Mouse (Mus musculus) midbrain, embryonic 14.5 days (tissue): ENCODE measurements around the gene Fgfbp3. TPM values are rescaled to one million over a fixed set of nuclear protein-coding genes. Genes with fewer than 3 reads are reported as not detected.
"Not testable (repeated sequence)": the region's sequence is repeated elsewhere in the genome, so short reads cannot be mapped to it uniquely, and the experiment has no call there.

Experiments
- ATAC-seq: fragments of 200-750 bp; cut with Nextera tagmentation; 2 replicates; pipeline ENCODE4 v1.8.0; 2017; ENCODE audit warnings: moderate number of reproducible peaks, moderate library complexity; ENCODE audit not compliant: low FRiP score, low TSS enrichment
- DNase-seq: peaks from one replicate; pipeline ENCODE4 v3.0.0-alpha.2; 2015
- H3K27ac ChIP-seq: fragments of 300-500 bp; sonication (generic); replicated peaks from 2 replicates; pipeline ENCODE4 v1.5.1; 2014; ENCODE audit warnings: mild to moderate bottlenecking, low read depth, low read length, moderate library complexity
- H3K27me3 ChIP-seq: fragments of 300-500 bp; sonication (generic); 2 replicates; pipeline ENCODE4 v1.6.1; 2014; ENCODE audit warnings: low read length, control low read depth, mixed read lengths; ENCODE audit not compliant: control insufficient read depth, insufficient read depth
- H3K36me3 ChIP-seq: fragments of 300-500 bp; sonication (generic); 2 replicates; pipeline ENCODE4 v1.6.1; 2014; ENCODE audit warnings: low read length, control low read depth; ENCODE audit not compliant: control insufficient read depth, insufficient read depth
- H3K4me1 ChIP-seq: fragments of 300-500 bp; sonication (generic); 2 replicates; pipeline ENCODE4 v1.6.1; 2014; ENCODE audit warnings: mild to moderate bottlenecking, antibody characterized with exemption, low read length, control low read depth; ENCODE audit not compliant: control insufficient read depth, insufficient read depth
- H3K4me2 ChIP-seq: fragments of 300-500 bp; sonication (generic); 2 replicates; pipeline ENCODE4 v1.6.1; 2014; ENCODE audit warnings: mild to moderate bottlenecking, low read length, moderate library complexity
- H3K4me3 ChIP-seq: fragments of 300-500 bp; sonication (generic); replicated peaks from 2 replicates; pipeline ENCODE4 v1.5.1; 2014; ENCODE audit warnings: low read depth, low read length
- H3K9ac ChIP-seq: fragments of 300-500 bp; sonication (generic); replicated peaks from 2 replicates; pipeline ENCODE4 v1.6.1; 2014; ENCODE audit warnings: mild to moderate bottlenecking, low read length, moderate library complexity
- H3K9me3 ChIP-seq: fragments of 300-500 bp; sonication (generic); 2 replicates; pipeline ENCODE4 v1.6.1; 2016; ENCODE audit warnings: low read length, control low read depth, mixed read lengths; ENCODE audit not compliant: control insufficient read depth
- WGBS: fragments of 180-500 bp; shearing (Covaris S2); extraction: QIAGEN DNeasy Blood & Tissue Kit; methylation state at CpG from one replicate; pipeline ENCODE4 v1.1.7; 2014; 5-methylcytosine and 5-hydroxymethylcytosine counted together
- polyA plus RNA-seq: library from polyadenylated mRNA; unstranded; fragments of >200 nt; fragmentation: Nextera tagmentation; extraction: Ambion mirVana; gene quantifications from 2 replicates; pipeline ENCODE4 v1.2.1, GENCODE M21; 2014

Gene Fgfbp3
- polyA plus RNA-seq = 50.6 and 66.6 TPM in 2 replicates

DNA sequence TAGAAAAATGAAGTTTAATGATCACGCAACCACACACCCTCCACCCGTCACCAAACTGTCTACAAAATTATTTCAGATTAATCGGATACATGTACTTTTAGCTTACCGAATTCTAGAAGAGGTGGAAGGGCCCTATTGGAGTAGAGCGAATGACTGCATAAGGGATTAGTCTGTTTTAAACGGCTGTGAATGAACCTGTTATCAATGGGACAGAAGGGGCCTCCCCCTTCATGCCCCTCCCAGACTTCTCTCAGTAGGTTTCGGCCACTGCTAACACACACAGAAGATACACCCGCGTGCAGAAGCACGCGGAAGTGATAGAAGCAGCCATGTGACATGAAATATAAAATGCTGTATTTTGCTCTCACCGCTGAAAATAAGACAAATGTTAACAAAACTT is at the start of gene Fgfbp3:
TSS of gene Fgfbp3 (minus strand) at position 150 of the 400 bp plus-strand sequence.
- peak within 1 kb of the TSS; percentile 88 for H3K4me3 ChIP-seq
- peak; percentile 58 for DNase-seq
- H3K9ac ChIP-seq = peak within 1 kb of the TSS; percentile 87
- H3K27ac ChIP-seq = peak within 1 kb of the TSS; percentile 92
- peaks cover 7% of the 10 kb centered on the region; the same call in 1 of the 2 replicates for H3K4me1 ChIP-seq
- ATAC-seq = peak; percentile 35; the same call in 1 of the 2 replicates
- no peaks in the 10 kb centered on the region for H3K9me3 ChIP-seq
- H3K27me3 ChIP-seq = no peaks in the 10 kb centered on the region
- 3% methylated on average over 12 of the region's 12 CpGs for WGBS
- H3K36me3 ChIP-seq = no peaks in the 10 kb centered on the region
- peak within 1 kb of the TSS; percentile 75 for H3K4me2 ChIP-seq

DNA sequence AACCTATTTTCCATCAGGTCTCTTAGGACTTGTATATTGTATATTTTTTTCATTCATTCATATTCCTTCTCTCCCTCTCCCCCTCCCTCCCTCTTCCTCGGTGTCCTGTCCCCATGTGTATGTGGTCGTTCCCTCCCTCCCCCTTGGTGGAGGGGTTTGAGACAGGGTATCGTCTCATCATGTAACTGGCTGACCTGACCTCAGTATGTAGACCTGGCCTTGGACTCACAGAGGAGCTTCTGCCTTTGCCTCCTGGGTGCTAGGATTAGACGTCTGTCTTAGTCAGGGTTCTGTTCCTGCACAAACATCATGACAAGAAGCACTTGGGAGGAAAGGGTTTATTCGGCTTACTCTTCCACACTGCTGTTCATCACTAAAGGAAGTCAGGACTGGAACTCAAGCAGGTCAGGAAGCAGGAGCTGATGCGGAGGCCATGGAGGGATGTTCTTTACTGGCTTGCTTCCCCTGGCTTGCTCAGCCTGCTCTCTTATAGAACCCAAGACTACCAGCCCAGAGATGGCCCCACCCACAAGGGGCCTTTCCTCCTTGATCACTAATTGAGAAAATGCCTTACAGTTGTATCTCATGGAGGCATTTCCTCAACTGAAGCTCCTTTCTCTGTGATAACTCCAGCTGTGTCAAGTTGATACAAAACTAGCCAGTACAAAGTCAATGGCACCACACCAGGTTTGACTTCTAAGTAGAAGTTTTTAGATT is 43.3 kb upstream of the Fgfbp3 start:
- not testable (repeated sequence) for H3K9me3 ChIP-seq, DNase-seq, H3K4me1 ChIP-seq, ATAC-seq, H3K4me2 ChIP-seq, H3K27me3 ChIP-seq, H3K9ac ChIP-seq, H3K4me3 ChIP-seq, H3K27ac ChIP-seq
- WGBS = 83% methylated on average over 6 of the region's 6 CpGs
- H3K36me3 ChIP-seq = peaks cover 47% of the 10 kb centered on the region

DNA sequence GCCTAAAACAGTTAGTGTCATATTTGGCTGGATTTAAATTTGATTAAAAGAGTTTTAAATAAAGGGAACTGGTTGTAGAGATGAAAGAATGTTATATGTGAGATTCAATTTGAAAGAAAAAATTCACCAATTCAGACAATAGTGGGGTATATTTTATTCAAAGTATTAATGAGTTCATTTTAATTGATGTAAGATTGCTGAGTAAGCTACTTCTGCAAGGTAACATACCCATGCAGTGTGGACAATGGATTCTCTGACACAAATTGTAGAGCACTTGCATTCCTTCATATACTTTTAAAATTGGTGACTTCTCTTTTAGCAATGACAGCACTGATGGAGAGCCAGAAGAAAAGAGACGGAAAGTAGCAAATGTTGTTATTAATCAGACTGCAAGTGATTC is 41.9 kb upstream of the Fgfbp3 start:
- Histone ChIP-seq H3K4me2 (no peak overlapping the region), H3K4me1 (no peaks in the 10 kb centered on the region), H3K9ac (no peak overlapping the region), H3K27ac (no peak overlapping the region), H3K9me3 (no peaks in the 10 kb centered on the region), H3K36me3 (peaks cover 39% of the 10 kb centered on the region), H3K27me3 (no peaks in the 10 kb centered on the region), H3K4me3 (no peak overlapping the region)
- DNase-seq = no peak
- ATAC-seq = no peak
- WGBS = 92% methylated on average over 1 of the region's 1 CpGs

DNA sequence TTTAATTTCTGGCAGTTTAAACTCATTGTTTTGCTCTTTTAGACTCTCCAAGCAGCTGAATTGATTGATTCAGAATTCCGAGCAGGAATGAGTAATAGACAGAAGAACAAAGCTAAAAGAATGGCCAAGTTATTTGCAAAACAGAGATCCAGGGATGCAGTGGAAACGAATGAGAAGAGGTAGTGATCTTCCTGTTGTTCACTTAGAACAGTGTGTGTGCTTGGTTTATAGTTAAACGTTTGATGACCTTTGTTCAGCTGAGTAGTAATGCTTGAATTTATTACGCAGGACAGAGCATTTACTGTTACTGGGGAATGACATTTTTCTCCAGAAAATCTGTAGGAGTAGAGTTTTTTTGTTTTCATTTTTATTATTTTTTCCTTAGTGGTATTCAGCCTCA is 38.9 kb upstream of the Fgfbp3 start:
- Histone ChIP-seq H3K27ac (no peak overlapping the region), H3K9ac (no peak overlapping the region), H3K4me3 (no peak overlapping the region), H3K36me3 (peaks cover 25% of the 10 kb centered on the region), H3K4me2 (no peak overlapping the region), H3K9me3 (no peaks in the 10 kb centered on the region), H3K27me3 (no peaks in the 10 kb centered on the region), H3K4me1 (no peaks in the 10 kb centered on the region)
- no peak for ATAC-seq
- DNase-seq = no peak
- 91% methylated on average over 4 of the region's 4 CpGs for WGBS

DNA sequence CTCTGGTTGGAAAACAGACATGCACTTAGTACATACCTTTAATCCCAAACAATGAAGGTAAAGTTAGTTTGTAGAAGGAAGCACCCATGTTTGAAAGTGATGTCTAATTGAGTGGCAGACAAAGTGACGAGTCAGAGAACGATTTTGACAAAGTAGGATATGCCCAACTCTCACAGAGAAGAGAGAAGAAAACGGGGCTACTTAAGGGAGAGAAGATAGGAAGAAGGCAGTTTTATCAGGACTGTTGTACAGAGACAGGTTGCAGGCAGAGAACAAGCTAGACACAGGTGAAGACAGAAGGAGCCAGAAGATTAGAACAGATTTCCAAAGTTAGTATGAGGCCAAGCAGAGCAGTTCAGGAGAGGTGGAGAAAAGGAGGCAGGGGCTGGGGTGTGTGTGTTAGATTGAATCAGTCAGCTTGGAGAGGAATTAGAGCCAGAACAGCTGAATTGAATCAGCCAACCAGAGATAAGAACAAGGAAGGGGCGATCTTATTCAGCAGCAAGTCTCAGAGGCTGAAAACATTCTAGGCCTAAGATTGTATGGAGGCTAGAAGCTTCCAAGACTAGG is 34.3 kb upstream of the Fgfbp3 start:
- no peaks in the 10 kb centered on the region for H3K27me3 ChIP-seq
- 56% methylated on average over 4 of the region's 4 CpGs for WGBS
- H3K4me3 ChIP-seq = no peak overlapping the region
- H3K9me3 ChIP-seq = no peaks in the 10 kb centered on the region
- no peak for ATAC-seq
- DNase-seq = no peak
- no peaks in the 10 kb centered on the region for H3K4me1 ChIP-seq
- peaks cover 4% of the 10 kb centered on the region; the same call in 1 of the 2 replicates for H3K36me3 ChIP-seq
- H3K4me2 ChIP-seq = no peak overlapping the region
- H3K27ac ChIP-seq = no peak overlapping the region
- H3K9ac ChIP-seq = no peak overlapping the region

DNA sequence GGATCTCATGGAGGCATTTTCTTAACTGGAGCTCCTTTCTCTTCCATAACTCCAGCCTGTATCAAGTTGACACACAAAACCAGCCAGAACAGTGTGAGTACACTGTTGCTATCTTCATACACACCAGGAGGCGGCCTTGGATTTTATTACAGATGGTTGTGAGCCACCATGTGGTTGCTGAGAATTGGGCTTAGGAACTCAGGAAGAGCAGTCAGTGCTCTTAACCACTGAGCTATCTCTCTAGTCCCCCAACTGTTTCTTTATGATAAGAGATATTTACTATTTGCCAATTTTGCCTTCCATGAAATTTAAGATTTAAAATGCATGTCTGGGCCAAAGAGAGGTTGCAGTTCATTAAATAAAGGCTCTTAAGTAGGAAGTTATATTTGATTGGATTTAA is 20.6 kb upstream of the Fgfbp3 start:
- 95% methylated on average over 1 of the region's 1 CpGs for WGBS
- no peak overlapping the region for H3K4me2 ChIP-seq
- no peak overlapping the region for H3K9ac ChIP-seq

DNA sequence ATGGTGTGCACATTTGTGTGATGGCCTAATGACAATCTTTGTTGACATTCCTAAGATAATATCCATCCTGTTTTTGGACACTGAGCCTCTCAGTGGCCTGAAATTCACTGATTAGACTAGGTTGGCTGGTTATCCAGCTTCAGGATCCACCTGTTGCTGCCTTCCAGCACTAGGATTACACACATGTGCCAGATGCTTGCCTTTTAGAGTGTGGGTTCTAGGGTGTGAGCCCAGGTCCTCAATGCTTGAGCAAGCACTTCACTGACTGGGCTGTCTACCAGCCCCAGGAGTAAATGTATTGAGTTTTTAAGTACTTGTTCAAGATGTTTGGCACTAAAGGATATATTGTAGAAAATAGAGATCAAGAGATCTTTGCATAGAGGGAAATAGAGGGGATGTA is 18.6 kb upstream of the Fgfbp3 start:
- Histone ChIP-seq H3K9me3 (no peaks in the 10 kb centered on the region), H3K27me3 (no peaks in the 10 kb centered on the region), H3K36me3 (no peaks in the 10 kb centered on the region), H3K9ac (no peak overlapping the region), H3K4me1 (no peaks in the 10 kb centered on the region), H3K4me3 (no peak overlapping the region), H3K4me2 (no peak overlapping the region), H3K27ac (no peak overlapping the region)
- DNase-seq = no peak
- no peak for ATAC-seq

More for the DNA sequence above, 20.6 kb upstream of the Fgfbp3 start:
- Histone ChIP-seq H3K4me1 (no peaks in the 10 kb centered on the region), H3K27me3 (no peaks in the 10 kb centered on the region), H3K36me3 (no peaks in the 10 kb centered on the region), H3K4me3 (no peak overlapping the region), H3K9me3 (no peaks in the 10 kb centered on the region), H3K27ac (no peak overlapping the region)
- no peak for DNase-seq
- ATAC-seq = no peak

DNA sequence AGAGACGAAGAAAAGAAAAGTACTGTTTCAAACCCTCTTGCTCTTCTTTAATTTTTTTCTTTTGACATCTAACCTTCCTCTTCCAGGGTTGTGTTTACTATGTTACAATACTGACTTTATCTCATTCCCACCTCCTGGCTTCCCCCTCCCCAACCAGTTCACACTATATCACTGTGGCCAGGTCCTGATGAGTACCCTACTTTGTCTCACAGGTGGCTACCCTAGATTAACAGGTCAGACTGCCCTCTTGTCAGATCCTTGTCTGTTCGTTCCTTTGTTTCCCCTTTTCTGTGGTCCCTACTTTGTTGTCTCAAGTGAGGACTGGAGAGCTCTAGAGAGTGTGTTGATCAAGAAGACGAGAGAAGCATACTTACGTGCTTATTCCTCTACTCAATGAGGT is 16.9 kb upstream of the Fgfbp3 start:
- no peaks in the 10 kb centered on the region for H3K36me3 ChIP-seq
- ATAC-seq (no peak), DNase-seq (no peak)
- H3K4me1 ChIP-seq = no peaks in the 10 kb centered on the region
- no peak overlapping the region for H3K9ac ChIP-seq
- no peaks in the 10 kb centered on the region for H3K27me3 ChIP-seq
- H3K4me2 ChIP-seq = no peak overlapping the region
- H3K4me3 ChIP-seq = no peak overlapping the region
- 95% methylated on average over 4 of the region's 4 CpGs for WGBS
- no peak overlapping the region for H3K27ac ChIP-seq
- no peaks in the 10 kb centered on the region for H3K9me3 ChIP-seq

DNA sequence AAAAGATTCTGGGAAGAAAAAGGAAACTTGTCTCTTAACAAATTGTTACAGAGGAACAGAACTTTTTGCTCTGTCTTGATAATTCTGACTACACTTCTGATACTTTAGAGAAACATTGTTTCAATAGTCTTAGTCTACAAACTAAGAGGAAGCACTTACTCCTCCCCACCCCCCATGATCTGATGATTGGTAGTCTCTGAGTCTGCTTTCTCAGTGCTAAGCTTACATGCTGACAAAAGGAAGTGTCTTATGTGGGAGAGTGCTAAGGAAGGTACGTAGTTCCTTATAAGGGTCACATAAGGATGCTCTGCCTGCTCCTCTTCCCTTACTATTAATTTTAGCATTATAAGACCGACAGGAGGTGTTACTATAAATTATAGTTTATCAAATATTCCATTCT is 13.2 kb upstream of the Fgfbp3 start:
- no peak overlapping the region for H3K4me2 ChIP-seq
- no peak overlapping the region for H3K4me3 ChIP-seq
- DNase-seq (no peak), ATAC-seq (no peak)
- no peaks in the 10 kb centered on the region for H3K27me3 ChIP-seq
- H3K36me3 ChIP-seq = no peaks in the 10 kb centered on the region
- no peaks in the 10 kb centered on the region for H3K9me3 ChIP-seq
- H3K27ac ChIP-seq = no peak overlapping the region
- no peak overlapping the region for H3K9ac ChIP-seq
- no peaks in the 10 kb centered on the region for H3K4me1 ChIP-seq
- 95% methylated on average over 2 of the region's 2 CpGs for WGBS
